Mouse (Mus musculus): ENCODE results near the gene Cfap99.

DNA sequence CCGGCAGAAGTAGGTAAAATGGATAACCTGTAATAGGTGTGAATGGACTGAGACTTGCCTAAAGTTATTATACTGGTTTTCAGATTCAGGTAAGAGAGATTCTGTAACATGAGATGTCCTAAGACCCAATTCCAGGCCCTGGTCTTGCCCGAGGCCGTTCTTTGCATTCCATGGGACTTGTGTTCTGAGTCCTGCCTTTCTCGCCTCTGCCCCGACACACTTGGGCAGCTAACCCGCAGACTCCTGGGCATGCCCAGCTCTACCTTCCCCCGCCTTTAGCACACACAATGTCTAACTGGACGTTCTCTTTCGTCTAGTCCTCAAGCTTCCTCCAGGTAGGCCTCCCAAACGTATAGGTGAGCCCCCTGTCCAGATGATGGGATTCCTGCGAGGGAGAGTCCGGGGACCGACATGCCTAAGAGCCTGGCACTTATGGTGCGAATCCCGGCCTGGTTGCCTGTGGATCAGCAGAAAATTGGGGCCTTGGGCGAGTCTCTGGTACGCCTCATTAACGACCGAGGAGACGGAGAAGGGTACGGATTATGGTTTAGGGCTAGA lies 47.2 kb downstream of the Cfap99 start:
- TF ChIP-seq CTCF (IDR thresholded peaks at IDR 0.05; ENCODE audit: control insufficient read depth, insufficient read depth, low read length) (no peak), POLR2A (IDR thresholded peaks at IDR 0.05; ENCODE audit: borderline replicate concordance, control insufficient read depth, low read depth, low read length) (no peak)

Measured in bone marrow, adult 2 months (tissue).